Mouse (Mus musculus) erythroblast, embryonic 14.5 days (primary cell): ENCODE data around the gene Evc2. TPM values are rescaled to one million over a fixed set of nuclear protein-coding genes. Genes with fewer than 3 reads are reported as not detected.

Source experiments
- H3K27me3 ChIP-seq: 2 replicates; pipeline ENCODE4 v1.6.1; 2012; ENCODE audit warnings: inconsistent platforms; ENCODE audit not compliant: control insufficient read depth
- H3K36me3 ChIP-seq: 2 replicates; pipeline ENCODE4 v1.6.1; 2012; ENCODE audit warnings: mild to moderate bottlenecking, inconsistent platforms; ENCODE audit not compliant: control insufficient read depth
- H3K4me1 ChIP-seq: 2 replicates; pipeline ENCODE4 v1.6.1; 2012; ENCODE audit warnings: inconsistent platforms; ENCODE audit not compliant: control insufficient read depth
- H3K4me3 ChIP-seq: replicated peaks from 2 replicates; pipeline ENCODE3; 2012; ENCODE audit warnings: moderate library complexity, mild to moderate bottlenecking, inconsistent platforms
- H3K9me3 ChIP-seq: 2 replicates; pipeline ENCODE4 v1.6.1; 2012; ENCODE audit warnings: low read length, inconsistent platforms, mixed read lengths; ENCODE audit not compliant: control insufficient read depth
- GATA1 ChIP-seq: IDR thresholded peaks from 2 replicates; pipeline ENCODE4 v1.6.1; 2012; ENCODE audit warnings: low read length, inconsistent platforms, mixed read lengths
- TAL1 ChIP-seq: IDR thresholded peaks from 3 replicates; pipeline ENCODE4 v1.6.1; 2012; ENCODE audit warnings: low read length, inconsistent platforms, mixed read lengths
- polyA plus RNA-seq: library from polyadenylated mRNA; stranded (reverse); fragments of >175 nt; gene quantifications from 2 replicates; pipeline ENCODE4 v1.2.3, GENCODE M21; 2012

The Evc2 gene
- polyA plus RNA-seq, 1 experiment: not detected

- Histone ChIP-seq H3K4me3 (no peak overlapping the region), H3K27me3 (no peaks in the 10 kb centered on the region), H3K4me1 (no peaks in the 10 kb centered on the region), H3K36me3 (no peaks in the 10 kb centered on the region; the same call in 1 of the 2 replicates), H3K9me3 (no peaks in the 10 kb centered on the region)
- no peak for TF ChIP-seq GATA1
Measured at GRCm38 (mm10) chr5:37354385-37354784, 16.1 kb downstream of the Evc2 start.

DNA sequence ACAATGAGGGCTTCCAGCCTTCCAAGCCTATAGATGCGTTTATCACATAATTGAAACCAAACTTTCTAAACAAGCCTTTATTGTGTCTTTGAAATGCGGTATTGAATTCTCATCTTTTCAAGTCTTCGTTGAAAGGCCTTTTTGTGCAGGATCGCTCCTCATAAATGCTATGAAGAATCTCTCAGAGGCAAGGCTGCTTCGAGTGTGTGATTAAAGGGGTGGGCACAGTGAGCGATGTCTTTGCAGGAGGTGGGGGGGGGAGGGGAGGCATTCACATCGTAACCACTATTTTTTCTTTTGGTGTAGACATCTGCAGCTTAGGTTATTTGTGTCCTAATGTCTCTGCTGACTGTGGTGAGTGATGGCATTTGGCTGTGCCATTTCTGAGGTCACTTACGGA lies 17.7 kb downstream of the Evc2 start:
- no peaks in the 10 kb centered on the region for H3K9me3 ChIP-seq
- TF ChIP-seq TAL1: no peak
- no peak for TF ChIP-seq GATA1
- no peaks in the 10 kb centered on the region for H3K4me1 ChIP-seq
- no peak overlapping the region for H3K4me3 ChIP-seq
- no peaks in the 10 kb centered on the region for H3K27me3 ChIP-seq
- no peaks in the 10 kb centered on the region; the same call in 1 of the 2 replicates for H3K36me3 ChIP-seq

DNA sequence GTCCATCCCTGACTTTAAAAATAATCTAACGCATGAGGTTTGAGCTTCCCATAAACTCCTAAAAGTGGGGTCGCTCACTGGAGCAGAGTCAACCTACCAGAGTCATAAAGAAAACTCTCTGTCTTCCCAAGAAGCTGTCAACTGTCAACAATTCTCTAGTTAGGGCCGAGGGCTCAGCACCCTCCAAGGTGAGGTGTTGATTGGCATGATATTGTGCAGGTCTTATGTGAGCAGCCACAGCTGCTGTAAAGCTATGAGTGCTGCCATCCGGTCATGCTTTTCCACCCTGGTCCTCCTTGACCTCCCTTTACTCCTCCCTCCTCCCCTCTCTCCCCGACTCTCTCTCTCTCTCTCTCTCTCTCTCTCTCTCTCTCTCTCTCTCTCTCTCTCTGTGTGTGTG lies 24.3 kb downstream of the Evc2 start:
- H3K36me3 ChIP-seq: no peaks in the 10 kb centered on the region; the same call in 1 of the 2 replicates
- no peak for TF ChIP-seq GATA1
- TF ChIP-seq TAL1: no peak
- H3K4me1 ChIP-seq: no peaks in the 10 kb centered on the region
- H3K27me3 ChIP-seq: no peaks in the 10 kb centered on the region
- H3K9me3 ChIP-seq: no peaks in the 10 kb centered on the region
- H3K4me3 ChIP-seq: no peak overlapping the region

DNA sequence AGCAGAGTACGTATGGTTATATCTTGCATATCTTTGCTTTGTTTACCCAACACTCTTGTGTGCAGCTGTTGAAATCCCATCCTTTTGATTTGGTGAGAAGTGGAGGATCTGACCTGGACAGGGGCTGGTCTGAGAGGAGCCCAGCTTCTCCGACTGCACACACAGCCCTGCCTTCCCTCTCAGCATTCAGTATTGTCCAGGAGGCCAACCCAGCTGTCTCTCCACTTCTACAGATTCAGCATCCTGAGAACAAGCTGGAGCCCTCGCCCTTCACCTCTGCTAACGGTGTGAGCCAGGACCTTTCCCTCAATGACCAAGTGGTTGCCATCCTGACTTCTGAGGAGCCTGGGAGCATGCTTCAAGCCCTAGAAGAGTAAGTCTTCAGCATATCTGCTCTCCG lies 25.0 kb downstream of the Evc2 start:
- no peak for TF ChIP-seq TAL1
- Histone ChIP-seq H3K4me1 (no peaks in the 10 kb centered on the region), H3K36me3 (no peaks in the 10 kb centered on the region), H3K27me3 (no peaks in the 10 kb centered on the region), H3K4me3 (no peak overlapping the region), H3K9me3 (no peaks in the 10 kb centered on the region)

- Histone ChIP-seq H3K36me3 (no peaks in the 10 kb centered on the region), H3K4me1 (no peaks in the 10 kb centered on the region), H3K27me3 (no peaks in the 10 kb centered on the region), H3K9me3 (no peaks in the 10 kb centered on the region), H3K4me3 (no peak overlapping the region)
- TF ChIP-seq GATA1 (no peak), TAL1 (no peak)
Measured at GRCm38 (mm10) chr5:37365751-37366150, 27.5 kb downstream of the Evc2 start.

GRCm38 (mm10) chr5:37368796-37369195 lies 30.5 kb downstream of the Evc2 start:
- no peaks in the 10 kb centered on the region for H3K4me1 ChIP-seq
- no peak overlapping the region for H3K4me3 ChIP-seq
- no peak for TF ChIP-seq GATA1
- TF ChIP-seq TAL1: no peak
- no peaks in the 10 kb centered on the region for H3K27me3 ChIP-seq
- no peaks in the 10 kb centered on the region for H3K9me3 ChIP-seq
- no peaks in the 10 kb centered on the region; the same call in 1 of the 2 replicates for H3K36me3 ChIP-seq

- Histone ChIP-seq H3K4me3 (no peak overlapping the region), H3K27me3 (no peaks in the 10 kb centered on the region), H3K9me3 (no peaks in the 10 kb centered on the region), H3K4me1 (no peaks in the 10 kb centered on the region), H3K36me3 (no peaks in the 10 kb centered on the region; the same call in 1 of the 2 replicates)
- TF ChIP-seq TAL1: no peak
- no peak for TF ChIP-seq GATA1
Measured at GRCm38 (mm10) chr5:37377376-37377775, 39.1 kb downstream of the Evc2 start.

DNA sequence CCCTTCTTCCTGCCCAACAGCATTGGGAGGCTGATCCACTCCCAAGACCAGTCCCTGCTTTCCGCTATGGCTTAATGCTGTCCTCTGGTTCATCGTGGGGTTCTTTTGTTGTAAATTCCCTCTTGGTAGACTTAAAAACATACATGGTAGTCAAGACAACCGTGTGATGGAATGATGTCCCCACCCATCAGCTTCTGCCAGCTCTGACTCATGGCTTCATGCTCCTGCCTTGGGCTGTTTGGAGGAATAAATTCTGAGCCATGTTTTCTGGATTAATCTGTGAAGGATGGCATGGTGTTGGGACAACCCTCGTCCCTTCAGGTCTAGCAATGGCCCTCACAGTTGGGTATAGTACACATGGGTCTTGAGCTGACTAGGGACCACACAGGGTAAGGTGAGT lies 42.3 kb downstream of the Evc2 start:
- TF ChIP-seq TAL1 (no peak), GATA1 (no peak)
- Histone ChIP-seq H3K27me3 (no peaks in the 10 kb centered on the region), H3K9me3 (no peaks in the 10 kb centered on the region), H3K4me3 (no peak overlapping the region), H3K4me1 (no peaks in the 10 kb centered on the region), H3K36me3 (no peaks in the 10 kb centered on the region; the same call in 1 of the 2 replicates)

GRCm38 (mm10) chr5:37383570-37383969 lies 45.3 kb downstream of the Evc2 start:
- no peaks in the 10 kb centered on the region for H3K27me3 ChIP-seq
- TF ChIP-seq TAL1: no peak
- no peak for TF ChIP-seq GATA1

GRCm38 (mm10) chr5:37388646-37389045 lies 50.3 kb downstream of the Evc2 start:
- no peak overlapping the region for H3K4me3 ChIP-seq
- TF ChIP-seq GATA1 (no peak), TAL1 (no peak)
- no peaks in the 10 kb centered on the region for H3K27me3 ChIP-seq

More at GRCm38 (mm10) chr5:37383570-37383969, 45.3 kb downstream of the Evc2 start:
- H3K4me3 ChIP-seq: no peak overlapping the region
- no peaks in the 10 kb centered on the region for H3K9me3 ChIP-seq
- peaks cover 3% of the 10 kb centered on the region; the same call in 1 of the 2 replicates for H3K36me3 ChIP-seq
- no peaks in the 10 kb centered on the region for H3K4me1 ChIP-seq

More at GRCm38 (mm10) chr5:37388646-37389045, 50.3 kb downstream of the Evc2 start:
- H3K9me3 ChIP-seq: no peaks in the 10 kb centered on the region
- H3K36me3 ChIP-seq: peaks cover 3% of the 10 kb centered on the region; the same call in 1 of the 2 replicates
- H3K4me1 ChIP-seq: peaks cover 6% of the 10 kb centered on the region; the same call in 1 of the 2 replicates
